ENCODE assay signal across 9 mouse cellular contexts in genomic region chr4:133094936-133095733, GRCm38 (mm10). TPM values are rescaled to one million over a fixed set of nuclear protein-coding genes. Genes with fewer than 3 reads are reported as not detected.
DNase-seq lines count a peak whose midpoint lies in the region; ATAC-seq and TF ChIP-seq lines count a peak whose summit lies in the region.
"Had no signal": no experiment of that assay in that cellular context is flagged by ENCODE, and none has a peak within 500 bp of the region (broad histone marks: within the 10 kb centered on the region; RNA-seq: fewer than 3 reads in every experiment).

No protein-coding gene starts in this region.

- intact Hi-C loops in left cerebral cortex, adult 2 months (cut with DNase I) = no loop called here

- no peaks in the 10 kb centered on the region for H3K36me3 ChIP-seq in hindbrain, embryonic 14.5 days (replicated peaks; ENCODE audit: control insufficient read depth, insufficient read depth)
- no peaks in the 10 kb centered on the region for H3K36me3 ChIP-seq in limb, embryonic 12.5 days
- no peaks in the 10 kb centered on the region for H3K36me3 ChIP-seq in midbrain, embryonic 11.5 days (ENCODE audit: control insufficient read depth, insufficient read depth, low read length)
- no peaks in the 10 kb centered on the region for H3K36me3 ChIP-seq in stomach, embryonic 14.5 days (ENCODE audit: control insufficient read depth, insufficient read depth, low read length)

- DNase-seq in left cerebral cortex, adult 2 months (ENCODE audit: extremely low spot score in 1 of 2, low spot score in 2 of 2) = peak in 1 of 2 experiments; percentile 62
- DNase-seq in left cerebral cortex, adult 11 months (ENCODE audit: low spot score) = no peak
- DNase-seq in cerebellum, adult 9-10 months = peak; percentile 84
- peak; percentile 76 for DNase-seq in gastrocnemius, adult 18-20 months (ENCODE audit: low spot score)
- DNase-seq in hindbrain, embryonic 14.5 days (ENCODE audit: low spot score) = peak; percentile 61
- DNase-seq in midbrain, embryonic 11.5 days (ENCODE audit: low spot score, missing footprints) = peak; percentile 96

- 0 out of 2 replicates have a peak overlapping the region, but pooled peaks have one; percentile 9 for H3K4me3 ChIP-seq in left cerebral cortex, adult 2 months
- H3K4me3 ChIP-seq in hindbrain, embryonic 14.5 days (replicated peaks; ENCODE audit: low read length) = 0 out of 2 replicates have a peak overlapping the region, but pooled peaks have one; percentile 7
- peak overlapping the region; percentile 8; the same call in 1 of the 2 replicates for H3K4me3 ChIP-seq in limb, embryonic 12.5 days (replicated peaks)
- H3K4me3 ChIP-seq in midbrain, embryonic 11.5 days (ENCODE audit: low read depth, low read length) = peak overlapping the region; percentile 9; the same call in 1 of the 2 replicates
- H3K4me3 ChIP-seq in stomach, embryonic 14.5 days (ENCODE audit: low read depth, low read length) = 0 out of 2 replicates have a peak overlapping the region, but pooled peaks have one; percentile 3

- TF ChIP-seq CTCF in left cerebral cortex, adult 2 months (IDR thresholded peaks at IDR 0.05) = no peak

- H3K4me1 ChIP-seq in hindbrain, embryonic 14.5 days (replicated peaks; ENCODE audit: control insufficient read depth, insufficient read depth, low read length) = peaks cover 37% of the 10 kb centered on the region
- peaks cover 57% of the 10 kb centered on the region for H3K4me1 ChIP-seq in limb, embryonic 12.5 days (replicated peaks)
- peaks cover 38% of the 10 kb centered on the region for H3K4me1 ChIP-seq in midbrain, embryonic 11.5 days (ENCODE audit: control insufficient read depth, insufficient read depth, low read length)
- peaks cover 53% of the 10 kb centered on the region for H3K4me1 ChIP-seq in stomach, embryonic 14.5 days (ENCODE audit: control insufficient read depth, insufficient read depth, low read length)

- H3K27ac ChIP-seq in left cerebral cortex, adult 2 months = peak overlapping the region; percentile 36
- peak overlapping the region; percentile 87 for H3K27ac ChIP-seq in hindbrain, embryonic 14.5 days
- H3K27ac ChIP-seq in limb, embryonic 12.5 days = peak overlapping the region; percentile 84
- peak overlapping the region; percentile 65 for H3K27ac ChIP-seq in midbrain, embryonic 11.5 days (ENCODE audit: low read depth, low read length)
- H3K27ac ChIP-seq in stomach, embryonic 14.5 days (ENCODE audit: low read length) = peak overlapping the region; percentile 84

- no peaks in the 10 kb centered on the region for H3K9me3 ChIP-seq in hindbrain, embryonic 14.5 days (ENCODE audit: control insufficient read depth, low read length)
- no peaks in the 10 kb centered on the region for H3K9me3 ChIP-seq in limb, embryonic 12.5 days
- H3K9me3 ChIP-seq in midbrain, embryonic 11.5 days (ENCODE audit: control insufficient read depth, low read length) = no peaks in the 10 kb centered on the region
- no peaks in the 10 kb centered on the region for H3K9me3 ChIP-seq in stomach, embryonic 14.5 days (ENCODE audit: control insufficient read depth, low read depth, low read length)

- H3K9ac ChIP-seq in hindbrain, embryonic 14.5 days = peak overlapping the region; percentile 39
- peak overlapping the region; percentile 42; the same call in 1 of the 2 replicates for H3K9ac ChIP-seq in limb, embryonic 12.5 days (replicated peaks)
- peak overlapping the region; percentile 39 for H3K9ac ChIP-seq in midbrain, embryonic 11.5 days (ENCODE audit: low read length)
- no peak overlapping the region for H3K9ac ChIP-seq in stomach, embryonic 14.5 days (replicated peaks; ENCODE audit: low read depth, low read length)

- H3K27me3 ChIP-seq in hindbrain, embryonic 14.5 days (ENCODE audit: control insufficient read depth, insufficient read depth, low read length) = no peaks in the 10 kb centered on the region
- no peaks in the 10 kb centered on the region for H3K27me3 ChIP-seq in limb, embryonic 12.5 days
- H3K27me3 ChIP-seq in midbrain, embryonic 11.5 days (ENCODE audit: control insufficient read depth, insufficient read depth, low read length) = peaks cover 6% of the 10 kb centered on the region; the same call in 1 of the 2 replicates
- H3K27me3 ChIP-seq in stomach, embryonic 14.5 days (ENCODE audit: control insufficient read depth, insufficient read depth, low read length) = no peaks in the 10 kb centered on the region
- H3K27me3 ChIP-seq: CH12.LX had no signal

- peak overlapping the region; percentile 42 for H3K4me2 ChIP-seq in hindbrain, embryonic 14.5 days (replicated peaks)
- H3K4me2 ChIP-seq in limb, embryonic 12.5 days = peak overlapping the region; percentile 37
- H3K4me2 ChIP-seq in midbrain, embryonic 11.5 days = peak overlapping the region; percentile 30
- peak overlapping the region; percentile 30; the same call in 1 of the 2 replicates for H3K4me2 ChIP-seq in stomach, embryonic 14.5 days (replicated peaks; ENCODE audit: low read depth, low read length)

- ATAC-seq in hindbrain, embryonic 14.5 days (ENCODE audit: low FRiP score) = peak; percentile 82
- no peak; the same call in 1 of the 2 replicates for ATAC-seq in limb, embryonic 12.5 days (ENCODE audit: insufficient number of reproducible peaks, insufficient read depth, low FRiP score, low TSS enrichment, low read depth)
- peak; percentile 89 for ATAC-seq in midbrain, embryonic 11.5 days (ENCODE audit: low FRiP score)
- ATAC-seq in stomach, embryonic 14.5 days (ENCODE audit: insufficient number of reproducible peaks, insufficient read depth, low FRiP score, low read depth) = peak; percentile 39; the same call in 1 of the 2 replicates

- whole genome bisulfite sequencing in hindbrain, embryonic 14.5 days = 22% methylated on average over 16 of the region's 16 CpGs
- WGBS in limb, embryonic 12.5 days = 34% methylated on average over 16 of the region's 16 CpGs
- 24% methylated on average over 16 of the region's 16 CpGs for WGBS in midbrain, embryonic 11.5 days
- 41% methylated on average over 16 of the region's 16 CpGs for WGBS in stomach, embryonic 14.5 days

RNA-seq across cellular contexts. Expression of gene Wasf2, which starts 35.2 kb away (rescaled TPM):
- total RNA-seq in left cerebral cortex, adult 2 months (2021) = 10 to 100 TPM; 25.7 to 34.3 TPM
- total RNA-seq in gastrocnemius, adult 18-20 months (2021) = 10 to 100 TPM; 29.1 to 33.3 TPM
- 21.0 and 23.9 TPM in 2 replicates for polyA plus RNA-seq in hindbrain, embryonic 14.5 days (2014; fragmentation: Nextera tagmentation; extraction: Ambion mirVana)
- polyA plus RNA-seq in limb, embryonic 12.5 days (2016; fragmentation: Nextera tagmentation; extraction: Ambion mirVana) = 73.8 and 81.6 TPM in 2 replicates
- 38.3 and 40.1 TPM in 2 replicates for polyA plus RNA-seq in midbrain, embryonic 11.5 days (2014; fragmentation: Nextera tagmentation; extraction: Ambion mirVana)
- 120 and 124 TPM in 2 replicates for polyA plus RNA-seq in stomach, embryonic 14.5 days (2014; fragmentation: Nextera tagmentation; extraction: Ambion mirVana)

Comparison
In these comparisons a context has a peak if more than half of its experiments do, and no peak if none do; other contexts are left out.
1. H3K27ac ChIP-seq: peak in every context shown above with its lines; median percentile 87 in hindbrain, embryonic 14.5 days; 84 in limb, embryonic 12.5 days; 84 in stomach, embryonic 14.5 days; 65 in midbrain, embryonic 11.5 days; 36 in left cerebral cortex, adult 2 months.